Mouse (Mus musculus) bone marrow macrophage, adult 2 months (primary cell): ENCODE measurements around the gene Tent5c. TPM values are rescaled to one million over a fixed set of nuclear protein-coding genes. Genes with fewer than 3 reads are reported as not detected.

Experiments used
- H3K27ac ChIP-seq: 2 replicates; pipeline ENCODE4 v1.5.1; 2012; ENCODE audit warnings: low read depth, low read length; ENCODE audit not compliant: insufficient read depth
- H3K4me1 ChIP-seq: 2 replicates; pipeline ENCODE4 v1.6.1; 2012; ENCODE audit warnings: low read length; ENCODE audit not compliant: control insufficient read depth, insufficient read depth
- H3K4me3 ChIP-seq: 2 replicates; pipeline ENCODE4 v1.5.1; 2012; ENCODE audit warnings: mild to moderate bottlenecking, low read length, moderate library complexity; ENCODE audit not compliant: insufficient read depth
- CTCF ChIP-seq: IDR thresholded peaks from 2 replicates; pipeline ENCODE4 v1.5.1; 2012; ENCODE audit warnings: low read depth, mild to moderate bottlenecking, low read length, moderate library complexity
- POLR2A ChIP-seq: IDR thresholded peaks from 2 replicates; pipeline ENCODE4 v1.6.1; 2012; ENCODE audit warnings: mild to moderate bottlenecking, low read depth, low read length, borderline replicate concordance
- polyA plus RNA-seq: library from polyadenylated mRNA; stranded (reverse); fragments of >200 nt; gene quantifications from 2 replicates; pipeline ENCODE4 v1.2.4, GENCODE M21; 2012; ENCODE audit not compliant: missing spikeins, insufficient read depth, insufficient read length

Tent5c gene
- polyA plus RNA-seq, 1 experiment: 1.3 TPM

DNA sequence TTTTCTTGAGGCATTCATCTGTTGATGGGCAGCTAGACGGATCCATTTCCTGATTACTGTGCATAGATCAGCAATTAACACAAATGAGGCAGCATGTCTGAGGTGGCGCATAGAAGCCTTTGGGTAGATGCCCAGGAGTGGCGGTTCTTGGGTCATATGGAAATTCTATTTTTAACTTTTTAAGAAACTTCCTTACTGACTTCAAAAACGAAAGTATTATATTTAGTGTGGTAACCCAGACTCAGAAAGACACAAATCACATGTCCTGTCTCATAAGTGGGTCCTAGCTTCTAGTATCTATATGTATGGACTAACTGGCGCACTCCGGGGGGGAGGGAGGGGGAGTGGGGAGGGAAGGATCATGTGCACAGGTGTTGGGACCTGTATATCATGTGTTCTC, 46.6 kb downstream of the Tent5c start:
- peak overlapping the region; percentile 66 for H3K27ac ChIP-seq
- peak overlapping the region; percentile 23; the same call in 1 of the 2 replicates for H3K4me3 ChIP-seq
- H3K4me1 ChIP-seq: peaks cover 47% of the 10 kb centered on the region
- no peak for TF ChIP-seq POLR2A
- no peak for TF ChIP-seq CTCF

DNA sequence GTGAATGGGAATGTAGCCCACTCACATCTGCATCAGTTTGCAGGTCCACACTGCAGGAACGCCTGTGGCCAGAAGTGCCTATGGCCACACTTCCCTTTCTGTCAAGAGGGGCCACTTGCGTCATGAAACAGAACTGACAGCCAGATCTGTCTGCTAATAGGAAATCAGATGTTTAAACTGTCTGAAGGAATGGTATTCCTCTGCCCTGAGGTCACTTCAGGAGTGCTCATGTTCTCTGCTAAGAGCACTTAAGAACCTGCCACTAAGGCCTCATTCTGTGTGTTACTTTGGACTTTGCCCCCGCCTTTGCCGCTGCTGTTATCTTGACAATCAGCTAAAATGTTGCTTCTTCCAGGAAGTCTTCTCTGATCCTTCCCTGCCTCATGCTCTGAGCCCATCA, 48.4 kb downstream of the Tent5c start:
- TF ChIP-seq CTCF (no peak), POLR2A (no peak)
- Histone ChIP-seq H3K4me1 (peaks cover 53% of the 10 kb centered on the region), H3K4me3 (no peak overlapping the region), H3K27ac (peak overlapping the region; percentile 15; the same call in 1 of the 2 replicates)

DNA sequence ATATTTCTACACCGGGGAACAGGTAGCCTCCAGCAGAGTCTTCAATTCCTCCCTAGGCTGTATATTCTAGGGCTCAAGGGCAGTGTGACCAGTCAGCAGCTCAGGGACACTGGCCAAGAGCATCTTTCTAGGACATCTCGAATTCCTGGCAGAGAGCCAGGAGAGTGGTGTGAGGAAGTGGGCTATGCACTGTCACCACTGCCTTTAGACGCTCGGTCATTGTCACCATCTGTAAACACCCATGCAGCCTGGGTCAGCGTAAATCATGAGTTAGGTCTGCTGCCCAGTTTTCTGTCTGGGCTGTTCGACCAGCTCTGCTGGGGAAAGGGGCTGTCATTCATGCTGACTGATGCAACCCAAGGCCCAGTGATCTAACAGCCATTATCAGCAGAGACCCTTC, 49.1 kb downstream of the Tent5c start:
- no peak for TF ChIP-seq POLR2A
- no peak for TF ChIP-seq CTCF
- Histone ChIP-seq H3K4me3 (no peak overlapping the region), H3K27ac (peak overlapping the region; percentile 7; the same call in 1 of the 2 replicates), H3K4me1 (peaks cover 53% of the 10 kb centered on the region)

DNA sequence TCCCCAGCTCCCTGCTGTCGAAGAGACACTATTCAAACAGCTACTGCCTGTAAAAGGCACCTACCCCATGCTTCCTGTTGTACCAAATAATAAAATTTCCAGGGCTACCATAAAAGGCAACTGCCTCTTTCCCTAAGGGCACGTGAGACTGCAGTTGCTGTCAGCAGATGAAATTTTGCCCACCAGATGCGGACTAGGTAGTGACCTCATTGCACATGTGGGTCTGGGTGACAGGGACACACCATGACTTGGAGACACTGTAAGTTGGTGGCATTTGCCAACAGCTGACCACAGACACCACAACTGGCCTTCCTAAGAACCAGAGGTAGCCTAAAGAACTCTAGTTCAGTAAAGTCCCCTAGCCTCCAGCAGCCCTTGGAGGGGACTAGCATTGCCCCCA, 50.0 kb downstream of the Tent5c start:
- TF ChIP-seq POLR2A (no peak), CTCF (no peak)
- Histone ChIP-seq H3K27ac (no peak overlapping the region), H3K4me3 (no peak overlapping the region), H3K4me1 (peaks cover 53% of the 10 kb centered on the region)

DNA sequence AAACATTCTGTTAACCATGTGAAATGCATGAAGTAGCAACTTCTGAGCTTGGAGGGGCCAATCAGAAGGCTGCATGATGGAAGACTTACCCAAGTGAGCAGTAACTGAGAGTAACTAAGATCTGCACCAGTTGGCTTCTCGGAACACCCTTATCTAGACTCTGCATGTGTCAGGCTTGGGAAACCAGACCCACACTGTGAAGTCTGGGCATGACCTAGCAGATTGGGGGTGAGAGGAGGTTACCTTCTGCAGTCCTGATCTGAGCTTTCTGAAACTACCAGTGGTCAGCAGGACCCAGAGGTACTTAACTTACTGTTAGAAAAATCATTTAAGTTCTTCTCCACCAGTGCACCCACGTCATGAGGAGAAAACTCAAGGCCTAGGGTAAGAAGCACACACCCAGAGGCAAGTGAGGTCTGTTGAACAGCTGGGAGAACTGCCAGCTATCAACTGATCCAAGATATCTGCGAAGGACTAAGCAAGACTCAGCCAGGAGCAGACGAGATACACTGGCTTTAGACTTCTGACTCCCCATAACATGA, 50.6 kb downstream of the Tent5c start:
- H3K4me3 ChIP-seq: no peak overlapping the region
- H3K27ac ChIP-seq: no peak overlapping the region
- TF ChIP-seq POLR2A: no peak
- no peak for TF ChIP-seq CTCF
- H3K4me1 ChIP-seq: peaks cover 53% of the 10 kb centered on the region

DNA sequence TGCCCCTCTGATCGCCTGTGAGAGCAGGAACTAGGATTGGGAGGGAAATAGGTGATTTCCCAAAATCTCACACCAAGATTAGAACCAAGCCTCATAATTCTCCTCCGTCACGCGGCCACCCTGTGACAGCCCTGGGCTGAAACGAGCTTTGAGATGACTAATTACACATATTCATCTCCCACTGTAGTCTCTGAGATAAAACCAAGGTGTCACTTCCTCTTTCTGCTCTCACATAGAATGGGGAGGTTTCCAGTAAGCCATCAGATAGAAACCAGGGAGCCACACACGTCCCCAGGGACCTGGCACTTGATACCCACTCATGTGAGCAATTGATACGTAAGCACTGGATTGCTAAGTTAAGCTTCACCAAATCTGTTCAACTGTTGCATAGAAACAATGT, 52.4 kb downstream of the Tent5c start:
- Histone ChIP-seq H3K4me1 (peaks cover 46% of the 10 kb centered on the region), H3K27ac (no peak overlapping the region), H3K4me3 (no peak overlapping the region)
- no peak for TF ChIP-seq CTCF
- no peak for TF ChIP-seq POLR2A

DNA sequence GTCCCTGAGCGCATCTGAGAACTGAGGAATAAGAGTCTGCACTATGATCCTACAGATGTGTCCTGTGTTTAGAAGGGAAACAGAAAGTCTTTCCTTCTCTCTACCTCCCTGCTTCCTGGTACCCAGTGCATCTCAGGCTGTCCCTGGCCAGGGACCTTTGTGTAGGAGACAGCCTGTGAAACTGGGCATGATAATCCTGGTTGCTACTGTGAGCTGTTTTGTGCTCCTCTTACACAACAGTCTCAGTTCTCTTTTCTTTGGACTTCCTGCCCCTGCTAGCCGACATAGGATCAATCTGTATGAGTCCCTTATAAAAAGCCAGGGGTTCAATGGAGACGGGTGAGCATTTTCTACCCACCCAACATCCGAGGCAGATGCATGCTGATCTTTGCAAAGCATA, 57.4 kb downstream of the Tent5c start:
- TF ChIP-seq POLR2A (no peak), CTCF (no peak)
- H3K4me3 ChIP-seq: no peak overlapping the region
- H3K4me1 ChIP-seq: peaks cover 29% of the 10 kb centered on the region
- peak overlapping the region; percentile 12; the same call in 1 of the 2 replicates for H3K27ac ChIP-seq

DNA sequence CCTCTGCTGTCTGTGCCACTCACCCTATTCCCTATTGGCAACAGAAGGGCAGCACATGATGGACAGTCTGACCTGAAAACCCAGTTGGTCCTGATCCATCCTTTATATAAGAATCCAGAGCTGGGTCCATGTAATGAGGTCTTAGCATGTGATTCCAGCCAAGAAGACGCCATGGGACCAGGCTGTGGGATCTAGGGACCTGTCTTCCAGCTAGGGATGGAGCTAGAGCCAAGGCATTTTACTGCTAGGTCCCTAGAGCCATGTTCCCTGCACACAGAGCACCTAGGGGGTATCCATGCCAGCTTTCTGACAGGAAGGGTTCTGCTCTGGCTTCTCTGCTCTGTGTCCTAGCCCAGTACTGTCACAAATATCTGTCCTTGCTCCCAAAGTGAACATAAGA, 58.4 kb downstream of the Tent5c start:
- TF ChIP-seq CTCF: no peak
- no peak for TF ChIP-seq POLR2A
- Histone ChIP-seq H3K4me3 (no peak overlapping the region), H3K27ac (no peak overlapping the region), H3K4me1 (peaks cover 26% of the 10 kb centered on the region)

DNA sequence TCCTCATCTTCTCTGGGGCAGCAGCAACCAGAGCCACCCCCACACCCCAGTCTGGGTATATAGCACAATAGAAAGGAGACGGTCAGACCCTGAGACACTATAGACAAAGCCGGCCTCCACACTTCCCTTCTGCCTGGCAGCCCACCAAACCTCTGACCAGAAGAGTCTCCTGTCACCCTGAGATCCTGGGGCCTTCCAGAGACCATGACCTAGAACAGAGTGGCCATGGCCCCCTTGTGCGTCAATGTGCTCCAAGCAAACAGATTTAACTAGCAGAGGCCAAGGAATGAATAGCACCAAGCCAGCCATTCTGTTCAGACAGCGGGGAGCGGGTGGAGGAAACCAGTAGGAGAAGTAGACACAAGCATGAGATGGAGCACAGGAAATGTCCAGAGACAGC, 59.0 kb downstream of the Tent5c start:
- Histone ChIP-seq H3K4me3 (no peak overlapping the region), H3K27ac (no peak overlapping the region), H3K4me1 (peaks cover 26% of the 10 kb centered on the region)
- TF ChIP-seq POLR2A (no peak), CTCF (no peak)

DNA sequence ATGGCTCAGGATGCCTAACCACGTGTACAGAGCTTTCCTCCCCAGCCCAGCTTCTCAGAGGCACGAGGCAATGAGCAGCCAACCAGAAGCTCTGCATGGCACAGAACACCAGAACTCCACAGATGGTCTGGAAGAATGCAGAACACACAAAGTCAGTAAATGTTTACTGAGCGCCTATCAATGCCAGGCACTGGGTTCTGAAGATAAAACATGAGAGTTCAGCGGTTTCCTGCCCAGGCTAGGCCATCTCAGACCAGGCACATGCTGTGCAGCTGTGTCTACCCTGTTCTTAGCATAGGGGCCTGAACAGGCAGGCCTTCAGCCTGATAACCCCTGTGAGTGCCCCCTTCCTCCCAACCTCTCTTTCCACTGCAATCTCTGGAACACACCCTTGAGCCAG, 59.5 kb downstream of the Tent5c start:
- TF ChIP-seq POLR2A (no peak), CTCF (no peak)
- Histone ChIP-seq H3K27ac (no peak overlapping the region), H3K4me1 (peaks cover 26% of the 10 kb centered on the region), H3K4me3 (no peak overlapping the region)

DNA sequence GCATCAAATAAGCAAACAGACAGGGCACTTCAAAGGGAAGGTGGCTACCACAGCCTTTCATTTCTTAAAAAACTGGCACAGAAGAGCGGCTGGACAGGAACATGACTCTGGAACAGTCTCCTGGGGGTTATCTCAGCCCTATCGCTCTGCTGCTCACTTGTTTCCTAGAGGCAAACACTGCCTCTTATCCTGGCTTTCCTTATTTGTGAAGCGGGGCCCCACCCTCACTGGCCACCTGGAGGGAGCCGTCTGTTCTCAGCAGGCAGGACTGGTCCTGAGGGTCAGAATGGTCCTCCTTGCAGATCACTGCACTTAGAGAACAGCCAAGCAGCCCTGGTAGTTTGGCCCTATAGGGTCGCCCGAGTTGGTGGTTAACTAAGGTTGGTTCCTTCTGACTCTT, 61.6 kb downstream of the Tent5c start:
- Histone ChIP-seq H3K27ac (no peak overlapping the region), H3K4me1 (peaks cover 26% of the 10 kb centered on the region), H3K4me3 (no peak overlapping the region)
- TF ChIP-seq CTCF (no peak), POLR2A (no peak)
